Comparison of ENCODE assay signal across 22 mouse cellular contexts in genomic region chr2:161237280-161237819, GRCm38 (mm10).
A peak's percentile ranks its signal among the peaks of the same experiment; 100 is the strongest.
DNase-seq lines count a peak whose midpoint lies in the region; ATAC-seq lines count a peak whose summit lies in the region.
"Had no signal": no experiment of that assay in that cellular context is flagged by ENCODE, and none has a peak within 500 bp of the region (broad histone marks: within the 10 kb centered on the region; RNA-seq: fewer than 3 reads in every experiment).

No protein-coding gene starts in this region.

- H3K4me1 ChIP-seq in neural tube, embryonic 11.5 days (ENCODE audit: control insufficient read depth, insufficient read depth, low read length), result no peaks in the 10 kb centered on the region
- no peaks in the 10 kb centered on the region for H3K4me1 ChIP-seq in limb, embryonic 11.5 days (ENCODE audit: control insufficient read depth, insufficient read depth, low read length)
- peaks cover 3% of the 10 kb centered on the region; the same call in 1 of the 2 replicates for H3K4me1 ChIP-seq in neural tube, embryonic 14.5 days (ENCODE audit: control insufficient read depth, insufficient read depth, low read length)
- H3K4me1 ChIP-seq: embryonic facial prominence, embryonic 12.5 days; forebrain, embryonic 12.5 days had no signal

- no peaks in the 10 kb centered on the region for H3K27me3 ChIP-seq in neural tube, embryonic 11.5 days (ENCODE audit: control insufficient read depth, insufficient read depth, low read length)
- no peaks in the 10 kb centered on the region for H3K27me3 ChIP-seq in limb, embryonic 11.5 days (ENCODE audit: control insufficient read depth, insufficient read depth, low read length)
- no peaks in the 10 kb centered on the region for H3K27me3 ChIP-seq in neural tube, embryonic 14.5 days (ENCODE audit: control insufficient read depth, insufficient read depth, low read length)
- H3K27me3 ChIP-seq: embryonic facial prominence, embryonic 12.5 days; forebrain, embryonic 12.5 days had no signal

- no peak overlapping the region for H3K4me3 ChIP-seq in neural tube, embryonic 11.5 days (ENCODE audit: low read depth, low read length)
- no peak overlapping the region for H3K4me3 ChIP-seq in limb, embryonic 11.5 days (ENCODE audit: low read depth, low read length)
- H3K4me3 ChIP-seq in neural tube, embryonic 14.5 days (ENCODE audit: low read depth, low read length), result no peak overlapping the region
- H3K4me3 ChIP-seq: embryonic facial prominence, embryonic 12.5 days; forebrain, embryonic 12.5 days had no signal

- no peak overlapping the region for H3K9ac ChIP-seq in neural tube, embryonic 11.5 days (ENCODE audit: low read length)
- H3K9ac ChIP-seq in limb, embryonic 11.5 days (ENCODE audit: low read length), result no peak overlapping the region
- H3K9ac ChIP-seq in neural tube, embryonic 14.5 days (replicated peaks; ENCODE audit: low read depth, low read length), result no peak overlapping the region
- H3K9ac ChIP-seq: embryonic facial prominence, embryonic 12.5 days; forebrain, embryonic 12.5 days; liver, postnatal 0 days had no signal

- WGBS in neural tube, embryonic 11.5 days, result 45% methylated on average over 9 of the region's 9 CpGs
- 35% methylated on average over 9 of the region's 9 CpGs for WGBS in limb, embryonic 11.5 days
- WGBS in neural tube, embryonic 14.5 days, result 24% methylated on average over 9 of the region's 9 CpGs

- no peaks in the 10 kb centered on the region for H3K9me3 ChIP-seq in neural tube, embryonic 11.5 days (ENCODE audit: control insufficient read depth, low read length)
- no peaks in the 10 kb centered on the region for H3K9me3 ChIP-seq in limb, embryonic 11.5 days (ENCODE audit: control insufficient read depth, low read length)
- H3K9me3 ChIP-seq in neural tube, embryonic 14.5 days (ENCODE audit: control insufficient read depth, low read length), result no peaks in the 10 kb centered on the region
- H3K9me3 ChIP-seq: embryonic facial prominence, embryonic 12.5 days; forebrain, embryonic 12.5 days had no signal

- no peak overlapping the region for H3K27ac ChIP-seq in neural tube, embryonic 11.5 days (ENCODE audit: low read depth, low read length)
- no peak overlapping the region for H3K27ac ChIP-seq in limb, embryonic 11.5 days (replicated peaks; ENCODE audit: low read depth, low read length)
- no peak overlapping the region for H3K27ac ChIP-seq in neural tube, embryonic 14.5 days (ENCODE audit: low read depth, low read length)
- H3K27ac ChIP-seq: embryonic facial prominence, embryonic 12.5 days; forebrain, embryonic 12.5 days; kidney, postnatal 0 days had no signal

- H3K36me3 ChIP-seq in neural tube, embryonic 11.5 days (ENCODE audit: control insufficient read depth, insufficient read depth, low read length), result no peaks in the 10 kb centered on the region
- no peaks in the 10 kb centered on the region for H3K36me3 ChIP-seq in limb, embryonic 11.5 days (ENCODE audit: control insufficient read depth, insufficient read depth, low read length)
- H3K36me3 ChIP-seq in neural tube, embryonic 14.5 days (ENCODE audit: control insufficient read depth, insufficient read depth, low read length), result no peaks in the 10 kb centered on the region
- H3K36me3 ChIP-seq: embryonic facial prominence, embryonic 12.5 days; forebrain, embryonic 12.5 days had no signal

- ATAC-seq in neural tube, embryonic 11.5 days (ENCODE audit: insufficient read depth, low FRiP score, low TSS enrichment), result peak; percentile 50
- ATAC-seq in limb, embryonic 11.5 days (ENCODE audit: insufficient number of reproducible peaks, low FRiP score, low TSS enrichment, low read depth), result peak; percentile 82
- ATAC-seq in neural tube, embryonic 14.5 days (ENCODE audit: low read depth), result peak; percentile 75; the same call in 1 of the 2 replicates
- ATAC-seq: liver, postnatal 0 days; lung, postnatal 0 days had no signal

- DNase-seq in heart, adult 11 months, result peak; percentile 22
- no peak for DNase-seq in heart, postnatal 10 days
- DNase-seq in neural tube, embryonic 11.5 days (ENCODE audit: low spot score), result peak; percentile 53
- no peak for DNase-seq in neural tube, embryonic 10.5 days (ENCODE audit: extremely low spot score, low spot score)
- peak; percentile 51 for DNase-seq in limb, embryonic 11.5 days (ENCODE audit: low spot score)
- no peak for DNase-seq in natural killer cell, adult 2 months (ENCODE audit: low spot score in 2 of 2)
- DNase-seq in Muller cell, postnatal 12 days (ENCODE audit: inconsistent ontology term), result no peak
- DNase-seq: adrenal gland, postnatal 10 days; cerebellum, adult 8-10 months; cerebellum, postnatal 36 days; gastrocnemius, postnatal 25 days; heart, postnatal 36 days; kidney, adult 2 months; layer of hippocampus, adult 9-11 months; liver, postnatal 0 days; right cerebral cortex, postnatal 25 days had no signal

- intact Hi-C loops in heart, postnatal 10 days (cut with DNase I), result no loop called here

- no peak overlapping the region for H3K4me2 ChIP-seq in neural tube, embryonic 11.5 days (ENCODE audit: low read depth)
- H3K4me2 ChIP-seq in limb, embryonic 11.5 days (ENCODE audit: low read depth, severe bottlenecking), result no peak overlapping the region
- no peak overlapping the region for H3K4me2 ChIP-seq in neural tube, embryonic 14.5 days (ENCODE audit: low read depth, low read length)
- H3K4me2 ChIP-seq: embryonic facial prominence, embryonic 12.5 days; forebrain, embryonic 12.5 days; midbrain, embryonic 11.5 days had no signal

Comparison
In these comparisons a context has a peak if more than half of its experiments do, and no peak if none do; other contexts are left out.
1. DNase-seq: peak in heart, adult 11 months (single experiment), neural tube, embryonic 11.5 days (single experiment) and limb, embryonic 11.5 days (single experiment); none in heart, postnatal 10 days (0 of 2), neural tube, embryonic 10.5 days (single experiment), natural killer cell, adult 2 months (0 of 2) and Muller cell, postnatal 12 days (single experiment).
2. Peak in every context shown above with its lines, with median percentiles within 50 percentile points of each other: ATAC-seq.